Mouse (Mus musculus): ENCODE results near the gene Limk2.

The Limk2 gene

DNA sequence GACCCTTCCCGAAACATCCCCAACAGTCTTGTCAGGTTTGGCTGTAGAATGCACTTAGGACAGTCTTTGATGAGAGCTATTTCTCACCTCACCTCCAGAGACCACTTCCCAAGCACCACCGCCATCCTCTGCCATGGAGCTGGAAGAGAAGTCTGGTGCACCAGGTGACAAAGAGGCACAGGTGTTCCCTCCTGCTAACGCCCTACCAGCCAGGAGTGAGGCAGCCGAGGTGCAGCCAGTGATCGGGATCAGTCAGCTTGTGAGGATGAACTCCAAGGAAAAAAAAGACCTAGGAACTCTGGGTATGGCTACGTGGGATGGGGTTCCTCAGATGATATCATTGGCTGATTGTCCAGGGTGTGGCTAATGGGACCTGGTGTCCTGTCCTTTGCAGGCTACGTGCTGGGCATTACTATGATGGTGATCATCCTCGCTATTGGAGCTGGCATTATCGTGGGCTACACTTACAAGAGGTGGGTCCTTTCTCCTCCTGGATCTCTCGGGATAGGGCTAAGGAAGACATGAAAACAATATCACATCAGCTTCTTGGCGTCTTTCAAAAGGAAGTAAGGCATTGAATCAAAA, 75.8 kb downstream of the Limk2 start:
- DNase-seq: no peak

DNA sequence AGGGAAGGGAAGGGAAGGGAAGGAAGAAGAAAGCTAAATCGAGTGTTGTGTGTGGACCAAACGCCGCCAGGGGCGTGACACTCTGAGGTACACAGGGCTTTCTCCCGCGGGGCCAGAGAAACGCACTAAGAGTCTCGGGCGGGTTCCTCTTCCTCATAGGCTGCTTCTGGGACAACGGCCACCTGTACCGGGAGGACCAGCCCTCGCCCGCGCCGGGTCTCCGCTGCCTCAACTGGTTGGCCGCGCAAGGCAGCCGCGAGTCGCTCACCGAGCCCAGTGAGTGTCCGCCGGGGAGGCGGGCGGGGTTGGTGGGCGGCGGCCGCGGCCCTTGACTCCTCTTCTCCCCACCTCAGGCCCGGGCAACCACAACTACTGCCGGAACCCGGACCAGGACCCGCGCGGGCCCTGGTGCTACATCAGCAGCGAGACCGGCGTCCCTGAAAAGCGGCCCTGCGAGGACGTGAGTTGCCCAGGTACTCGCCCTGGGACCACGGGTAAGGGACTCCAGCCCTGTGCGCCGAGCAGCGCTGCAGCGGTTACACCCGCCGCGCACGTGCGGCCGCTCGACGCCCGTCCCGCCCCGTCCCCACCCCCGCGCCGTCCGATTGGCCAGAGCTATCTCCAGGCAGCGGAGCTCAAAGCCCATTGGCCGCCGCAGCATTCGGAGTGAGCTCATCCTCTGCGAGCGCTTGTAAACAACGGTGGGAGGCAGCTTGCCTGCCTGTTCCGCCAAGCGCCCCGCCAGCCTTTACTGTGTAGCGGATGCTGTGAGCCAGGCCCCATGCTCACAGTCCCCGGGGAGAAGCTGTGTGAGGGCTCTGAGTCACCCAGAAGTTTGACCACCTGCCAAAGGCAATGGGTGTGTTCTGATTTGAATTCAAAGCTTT, 77.0 kb downstream of the Limk2 start:
- DNase-seq: peak; percentile 92 to 96

DNA sequence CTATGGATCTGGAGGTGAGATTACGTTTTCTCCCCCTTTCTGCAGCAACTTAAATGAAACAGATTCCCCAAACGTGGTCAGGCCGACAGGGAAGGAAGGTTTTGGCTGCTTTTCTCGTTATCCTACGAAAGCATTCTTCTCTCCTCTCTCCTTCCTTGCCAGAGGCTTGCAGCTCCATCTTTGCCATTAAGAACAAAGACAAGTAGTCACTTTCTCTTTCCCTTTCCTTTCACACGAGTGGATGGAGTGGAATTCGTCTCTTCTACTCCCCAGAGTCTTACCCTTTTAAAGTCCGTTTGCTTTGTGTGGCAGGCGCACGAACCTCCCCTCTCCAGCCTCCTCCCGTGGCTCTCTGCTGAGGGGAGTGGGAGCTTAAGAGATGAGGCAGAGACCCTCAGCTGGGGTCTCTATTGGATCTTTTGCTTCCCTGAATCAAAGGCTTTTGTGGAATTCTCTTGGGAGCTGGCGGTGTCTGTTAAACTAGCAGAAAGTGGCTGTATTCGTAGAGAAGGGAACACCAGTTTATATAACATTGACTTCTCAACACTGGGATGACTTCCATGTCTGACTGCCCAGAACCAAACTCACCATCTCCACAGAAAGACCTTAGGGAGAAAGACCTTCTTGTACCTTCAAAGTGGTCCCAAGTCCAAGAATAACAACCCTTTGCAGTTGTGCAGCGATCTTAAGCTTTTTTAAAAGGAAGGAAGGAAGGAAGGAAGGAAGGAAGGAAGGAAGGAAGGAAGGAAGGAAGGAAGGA, 77.8 kb downstream of the Limk2 start:
- peak in 1 of 2 experiments; percentile 28 for DNase-seq

DNA sequence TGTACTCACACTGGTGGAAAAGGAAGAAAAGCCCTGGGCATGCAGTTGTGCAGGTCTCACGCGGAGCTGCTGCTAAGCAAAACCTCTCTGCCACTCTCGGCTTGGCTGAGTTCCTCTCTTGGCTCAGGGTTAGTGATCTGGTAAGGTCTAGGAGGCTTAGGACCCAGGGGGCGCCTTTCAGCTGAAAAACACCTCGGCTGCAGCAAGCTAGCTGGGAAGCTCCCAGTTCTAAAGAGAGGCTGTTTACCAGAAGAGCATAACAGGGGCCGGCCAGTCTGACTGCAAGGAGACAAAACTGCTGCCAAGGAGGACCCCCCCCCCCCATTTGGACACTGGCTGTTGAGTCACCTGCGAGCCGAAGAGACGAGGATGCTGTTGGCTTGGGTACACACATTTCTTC, 78.4 kb downstream of the Limk2 start:
- DNase-seq: peak; percentile 81 to 89

DNA sequence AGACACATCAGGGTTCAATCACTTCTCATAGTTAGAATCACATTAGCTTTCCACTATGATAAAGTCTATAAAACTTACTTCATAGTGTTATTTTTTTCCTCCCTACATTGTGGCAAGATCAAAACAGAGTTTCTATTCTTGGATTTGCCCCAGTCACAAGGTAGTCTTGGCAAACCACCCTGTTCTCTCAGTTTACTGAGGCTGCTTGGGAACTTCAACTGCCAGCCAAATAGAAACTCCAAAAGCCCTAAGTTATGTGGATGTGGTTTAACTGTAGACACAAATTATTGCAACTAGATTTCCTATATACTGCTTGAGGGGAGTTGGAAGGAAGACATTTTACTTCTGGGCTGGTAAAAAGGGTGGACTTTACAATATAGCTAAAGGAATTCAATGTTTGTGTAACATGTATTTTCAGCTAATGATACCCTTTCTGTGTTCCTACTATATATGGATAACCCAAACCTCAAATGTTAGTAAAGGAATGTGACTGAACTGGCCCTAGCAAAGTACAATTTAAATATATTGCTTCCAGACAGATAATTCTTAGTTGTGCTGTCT, 79.0 kb downstream of the Limk2 start, which contains the start of gene Pik3ip1:
Gene Pik3ip1, plus strand, starts transcription at position 511 of the 561 bp plus-strand sequence.
- DNase-seq: no peak

DNA sequence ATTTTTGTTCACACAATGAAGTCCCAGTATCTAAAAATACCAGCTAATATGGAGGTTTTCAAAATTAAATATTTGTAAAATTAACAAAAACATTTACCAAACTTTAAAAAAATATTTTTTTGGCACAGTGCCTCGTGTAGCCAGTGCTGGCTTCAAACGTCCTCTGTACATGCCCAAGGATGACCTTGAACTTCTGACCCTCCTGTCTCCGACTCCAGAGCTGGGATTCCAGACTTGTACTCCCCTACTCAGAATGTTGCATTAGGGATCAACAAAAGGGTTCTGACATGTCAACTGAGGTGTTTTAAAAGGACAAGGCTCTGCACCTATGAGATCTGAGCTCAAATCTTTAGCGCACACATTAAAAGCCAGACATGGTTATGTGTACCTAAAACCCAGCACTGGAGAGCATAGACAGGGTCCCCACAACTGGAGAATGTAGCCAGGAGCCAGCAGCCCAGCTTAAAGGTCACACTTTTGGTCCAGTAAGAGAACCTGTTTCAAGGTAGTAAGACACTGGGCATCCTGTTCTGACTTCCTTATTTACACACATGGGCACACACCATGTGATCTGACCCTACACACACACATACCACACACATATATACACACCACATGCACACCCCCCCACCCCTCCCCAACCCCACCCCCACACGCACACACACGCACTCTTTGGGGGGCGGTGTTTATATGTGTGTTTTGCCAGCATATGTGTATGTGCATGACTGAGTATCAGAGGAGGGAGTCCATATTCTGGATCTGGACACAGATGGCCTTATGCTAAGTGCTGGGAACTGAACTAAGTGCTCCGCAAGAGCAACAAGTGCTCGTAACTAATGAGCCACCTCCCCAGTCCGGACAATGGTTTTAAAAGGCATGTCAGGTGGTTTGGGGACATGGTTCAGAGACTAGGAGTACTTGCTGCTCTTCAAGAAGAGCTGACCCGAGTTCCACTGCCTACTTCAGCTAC, 79.9 kb downstream of the Limk2 start:
- no peak for DNase-seq

DNA sequence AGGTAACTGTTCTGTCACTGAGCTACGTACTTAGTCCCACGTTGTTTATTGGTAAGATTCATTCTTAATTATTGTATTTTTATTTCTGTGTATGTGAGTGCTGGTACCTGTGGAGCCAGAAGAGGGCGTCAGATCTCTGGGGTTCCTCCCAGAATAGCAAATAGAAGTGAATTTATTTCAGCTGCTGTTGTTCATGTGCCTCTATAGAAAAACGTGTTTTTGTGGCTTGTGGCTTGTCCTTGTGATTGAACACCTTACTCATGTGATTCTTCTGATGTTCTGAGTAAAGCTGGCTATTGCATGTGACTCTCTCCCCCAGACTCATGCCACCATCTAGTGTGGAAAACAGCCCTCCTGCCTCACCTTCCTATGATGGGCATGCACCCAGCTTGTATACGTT, 80.7 kb downstream of the Limk2 start:
- no peak for DNase-seq

DNA sequence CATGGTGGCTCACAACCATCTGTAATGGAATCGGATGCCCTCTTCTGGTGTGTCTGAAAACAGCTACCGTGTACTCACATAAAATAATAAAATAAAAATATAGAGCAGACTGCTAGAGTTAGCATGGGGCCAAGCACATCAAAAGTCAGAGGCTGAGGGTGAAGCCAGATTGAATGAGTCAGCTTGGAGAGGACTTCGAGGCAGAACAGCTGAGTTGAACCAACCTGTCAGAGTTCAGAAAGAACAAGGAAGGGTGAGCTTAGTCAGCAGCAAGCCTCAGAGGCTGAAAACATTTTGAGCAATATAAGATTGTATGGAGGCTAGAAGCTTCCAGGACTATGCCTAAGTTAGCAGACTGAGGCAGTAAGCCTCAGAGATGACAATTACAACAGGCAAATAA, 90.7 kb downstream of the Limk2 start:
- DNase-seq: no peak

DNA sequence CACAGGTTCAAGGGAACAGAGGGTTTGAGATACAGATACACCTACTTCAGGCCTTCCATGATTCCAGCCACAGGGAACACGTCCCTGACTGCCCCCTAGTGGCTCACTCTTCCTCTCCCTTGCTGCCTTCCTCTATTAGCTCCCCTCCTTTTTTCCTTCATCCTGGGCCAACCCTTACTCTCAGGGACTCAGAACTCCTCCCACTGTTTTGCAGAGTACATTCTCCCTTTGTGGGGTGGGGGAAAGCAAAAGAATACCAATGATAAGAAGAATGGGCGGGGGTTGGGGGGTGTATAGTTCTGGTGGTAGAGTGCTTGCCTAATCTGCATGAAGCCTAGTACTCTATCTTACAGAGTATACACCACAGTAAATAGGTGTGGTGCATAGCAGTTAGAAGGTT, 94.8 kb downstream of the Limk2 start:
- peak; percentile 79 to 85 for DNase-seq

DNA sequence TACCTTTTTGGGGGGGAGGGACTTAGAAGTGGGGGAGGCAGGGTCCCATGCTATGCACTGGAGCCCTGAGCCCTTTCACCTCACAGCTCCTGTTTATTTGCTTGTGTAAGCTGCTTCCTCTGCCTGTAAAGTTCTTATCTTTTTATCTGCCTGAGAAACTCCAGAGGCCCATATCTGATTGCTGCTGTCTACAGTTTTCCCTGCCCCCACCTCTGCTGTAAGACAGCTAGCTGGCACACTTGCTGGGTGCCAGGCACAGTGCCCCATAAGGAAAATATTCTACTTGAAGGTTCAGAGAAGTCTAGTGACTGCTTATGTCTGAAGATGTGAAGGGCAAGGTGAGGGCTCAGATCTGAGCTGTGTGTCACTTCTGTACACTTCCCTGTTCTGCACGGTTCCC, 95.7 kb downstream of the Limk2 start:
- DNase-seq: no peak

DNA sequence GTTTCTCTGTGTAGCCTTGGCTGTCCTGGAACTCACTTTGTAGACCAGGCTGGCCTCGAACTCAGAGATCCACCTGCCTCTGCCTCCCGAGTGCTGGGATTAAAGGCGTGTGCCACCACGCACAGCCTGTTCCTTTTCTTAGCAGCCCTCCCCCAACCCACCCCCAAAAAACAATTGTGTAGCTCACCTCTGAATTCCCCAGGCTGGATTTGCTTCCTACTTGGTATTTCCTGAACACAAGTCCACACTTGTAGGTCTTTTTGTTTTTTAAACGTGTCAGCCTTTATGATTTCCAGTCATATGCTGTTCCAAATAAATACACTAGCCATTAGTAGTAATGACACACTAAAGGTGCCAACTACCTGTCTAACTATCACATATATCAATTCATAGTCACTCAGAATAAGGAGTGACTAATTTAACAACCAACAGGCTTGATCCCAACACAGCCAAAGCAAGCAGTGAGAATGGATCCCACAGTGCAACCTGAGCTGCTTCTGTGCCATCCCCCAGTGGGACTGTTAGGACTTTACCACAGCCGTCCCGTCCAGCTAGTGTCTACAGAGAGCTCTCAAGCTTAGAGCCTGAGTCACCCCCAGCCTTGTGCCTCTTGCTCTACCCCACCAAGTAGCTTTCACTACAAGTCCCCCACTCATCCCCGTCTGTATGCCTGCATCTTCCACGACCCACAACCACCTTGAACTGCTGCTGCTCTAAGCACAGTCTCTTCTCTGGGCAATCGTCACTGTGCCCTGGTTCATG, 97.2 kb downstream of the Limk2 start:
- DNase-seq: no peak

DNA sequence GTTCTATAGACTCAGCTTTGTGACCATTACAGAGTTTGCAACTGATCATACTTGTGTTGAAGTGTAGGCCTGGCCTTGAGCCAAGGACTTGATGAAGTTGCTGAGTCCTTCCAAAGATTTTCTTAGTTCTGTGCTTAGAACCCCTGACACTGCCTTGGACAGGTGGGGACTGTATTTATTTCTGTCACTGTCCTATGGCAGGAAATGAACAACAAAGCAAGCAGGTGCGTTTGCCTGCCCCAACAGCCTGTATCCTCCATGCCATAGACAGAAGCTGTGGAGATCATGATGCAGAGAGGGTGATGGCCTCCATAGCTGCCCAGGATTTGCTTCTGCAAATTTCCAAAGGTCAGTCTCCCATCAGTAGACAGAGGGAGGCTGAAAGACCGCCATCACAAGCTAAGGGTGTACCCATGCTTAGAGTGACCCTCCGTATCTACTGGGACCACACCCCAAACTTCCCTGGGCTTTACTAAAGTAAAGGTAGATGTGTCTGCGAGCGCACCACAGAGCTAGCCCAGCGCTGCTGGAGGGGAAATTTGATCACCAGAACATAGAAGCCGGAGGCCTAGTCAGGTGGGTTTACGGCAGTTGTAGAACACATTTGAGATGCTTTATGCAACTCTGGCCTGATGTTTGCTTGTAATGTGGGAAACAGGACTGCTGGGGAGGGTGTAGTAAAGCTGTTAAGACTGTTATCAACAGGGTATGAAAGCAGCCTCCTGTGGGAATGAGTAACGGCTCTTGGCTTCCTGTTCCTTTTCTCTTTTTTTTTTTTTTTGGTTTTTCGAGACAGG, 98.0 kb downstream of the Limk2 start:
- DNase-seq: no peak

DNA sequence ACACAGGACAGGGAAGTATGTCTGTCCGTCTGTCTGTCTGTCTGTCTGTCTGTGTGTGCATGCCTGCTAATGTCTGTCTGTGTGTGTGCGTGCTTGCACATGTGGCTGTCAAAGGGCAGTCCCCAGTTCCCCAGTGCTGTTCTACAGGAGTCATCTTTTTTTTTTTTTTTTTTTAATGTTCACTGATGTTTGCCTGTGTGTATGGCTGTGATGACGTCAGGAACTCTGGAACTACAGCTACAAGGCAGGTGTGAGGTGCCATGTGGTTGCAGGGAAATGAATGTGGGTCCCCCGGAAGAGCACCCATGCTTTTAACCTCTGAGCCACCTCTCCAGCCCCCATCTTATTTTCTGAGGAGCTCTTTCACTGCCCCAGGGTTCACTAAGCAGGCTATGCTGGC, 99.1 kb downstream of the Limk2 start:
- no peak for DNase-seq

DNA sequence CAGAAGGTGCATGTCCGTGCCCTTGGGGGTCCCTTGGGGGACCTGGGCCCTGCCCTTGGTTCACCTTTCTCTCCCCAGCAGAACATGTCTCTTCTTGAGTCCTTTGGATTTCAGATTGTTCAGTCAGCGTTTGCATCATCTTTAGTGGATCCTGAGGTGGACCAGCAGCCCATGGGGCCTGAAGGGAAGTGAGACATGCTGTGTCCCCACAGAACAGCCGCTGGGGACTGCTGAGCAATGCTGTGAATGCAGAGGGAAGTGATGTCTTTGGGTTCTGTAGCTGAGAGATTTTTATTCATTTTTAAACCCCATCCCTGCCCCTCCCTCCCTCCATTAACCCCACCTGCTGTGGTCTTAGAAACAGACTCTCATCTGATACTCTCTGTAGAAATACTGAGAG, 101.1 kb downstream of the Limk2 start:
- no peak for DNase-seq

DNA sequence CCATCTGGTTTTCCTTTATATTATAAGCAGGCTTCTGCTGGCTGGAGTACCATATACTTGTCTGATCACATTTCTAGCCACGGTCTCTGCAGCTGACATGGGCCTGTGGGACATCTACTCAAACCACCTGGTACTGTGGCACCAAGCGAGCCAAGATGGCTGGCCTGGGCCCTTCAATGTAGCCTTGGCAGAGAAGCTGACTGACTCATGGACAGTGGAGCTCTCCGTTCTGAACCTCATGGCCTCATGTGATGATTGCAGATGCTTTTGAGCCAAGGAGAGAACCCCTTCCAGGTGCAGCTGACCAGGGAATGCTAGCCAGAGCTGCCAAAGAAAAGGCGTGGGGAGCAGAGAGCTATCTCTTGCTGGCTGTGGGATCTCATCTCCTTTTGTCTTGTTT, 103.2 kb downstream of the Limk2 start:
- DNase-seq: no peak

DNA sequence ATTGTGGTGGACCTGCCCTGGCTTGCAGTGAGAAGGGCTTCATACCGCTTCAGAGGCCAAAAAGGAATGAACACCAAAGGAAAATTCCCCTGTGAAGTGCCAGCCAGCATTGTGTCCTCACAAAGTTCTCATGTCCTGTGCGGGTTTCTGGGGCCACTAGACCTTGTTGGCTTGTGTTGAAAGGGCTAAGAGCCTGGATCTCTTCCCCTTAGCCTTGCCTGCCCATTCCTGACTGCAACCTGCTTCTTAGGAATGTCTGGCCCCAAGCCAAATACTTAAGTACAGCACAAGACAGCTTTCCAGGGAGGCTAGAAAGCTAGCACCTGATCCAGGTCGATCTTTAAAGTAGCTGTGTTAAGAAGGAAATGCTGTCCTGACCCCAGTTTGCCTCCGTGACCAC, 106.2 kb downstream of the Limk2 start:
- DNase-seq: no peak

DNA sequence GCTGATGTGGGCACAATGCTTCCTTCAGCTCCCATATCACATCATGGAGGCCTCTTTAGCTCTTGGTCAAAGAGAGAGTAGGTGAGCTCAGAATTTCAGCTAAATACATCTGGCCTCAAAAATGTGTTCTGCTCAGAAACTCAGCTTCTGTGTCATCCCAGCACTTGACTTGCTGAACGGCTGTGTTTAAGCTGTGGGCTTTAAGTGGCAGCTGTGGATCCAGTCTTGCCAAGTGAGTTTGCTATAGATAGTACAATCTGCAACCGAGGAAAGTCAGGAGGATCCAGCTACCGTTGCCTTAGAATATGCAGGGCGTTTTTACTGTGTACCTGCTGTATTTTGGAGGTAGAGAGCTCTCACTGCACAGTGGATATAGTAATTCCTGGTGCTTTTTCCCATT, 106.6 kb downstream of the Limk2 start:
- no peak for DNase-seq

DNA sequence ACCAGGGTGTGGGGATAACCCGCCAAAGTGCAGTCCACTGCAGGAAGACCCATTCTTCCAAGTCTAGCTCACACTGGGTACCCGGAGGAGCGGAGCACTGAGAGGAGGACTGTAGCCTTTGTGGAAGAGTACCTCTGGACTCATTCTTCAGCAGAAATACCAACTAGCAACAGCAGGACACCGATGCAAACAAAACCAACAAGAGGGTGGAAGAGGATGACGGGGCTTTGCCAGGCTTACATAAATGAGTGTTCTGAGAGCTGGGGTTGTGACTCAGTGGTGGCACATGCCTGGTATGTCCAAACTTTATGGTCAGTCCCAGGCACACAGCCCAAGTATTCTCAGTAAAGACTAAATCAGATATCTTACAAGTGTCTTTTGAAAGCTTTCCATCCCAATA, 107.9 kb downstream of the Limk2 start:
- no peak for DNase-seq

DNA sequence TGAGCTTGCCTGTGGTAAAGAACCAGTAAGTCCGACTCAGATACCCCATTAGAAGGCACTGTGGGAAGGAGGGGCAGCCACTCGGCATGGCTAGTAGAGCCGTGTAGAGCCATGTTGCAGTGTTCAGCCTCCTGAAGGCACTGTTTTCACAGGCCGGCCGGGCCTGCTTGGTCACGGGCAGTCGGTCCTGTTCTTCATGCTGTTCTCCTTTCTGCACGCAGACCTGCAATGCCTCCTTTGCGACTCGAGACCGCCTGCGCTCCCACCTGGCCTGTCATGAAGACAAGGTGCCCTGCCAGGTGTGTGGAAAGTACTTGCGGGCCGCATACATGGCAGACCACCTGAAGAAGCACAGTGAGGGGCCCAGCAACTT, 110.2 kb downstream of the Limk2 start:
- no peak for DNase-seq

All from kidney, postnatal 4 days (tissue).